Mouse (Mus musculus) G1E (cell line): ENCODE results near the gene Mdk.

Experiments
- CTCF ChIP-seq: IDR thresholded peaks from 2 replicates; pipeline ENCODE4 v1.5.1; 2012; ENCODE audit warnings: low read depth, low read length, inconsistent platforms, mixed read lengths
- GATA1 ChIP-seq: IDR thresholded peaks from 2 replicates; pipeline ENCODE4 v1.6.1; 2012; ENCODE audit warnings: borderline replicate concordance, low read length, inconsistent platforms, mixed read lengths
- GATA2 ChIP-seq: IDR thresholded peaks from 2 replicates; pipeline ENCODE4 v1.6.1; 2012; ENCODE audit warnings: low read depth, low read length, inconsistent platforms, borderline replicate concordance
- POLR2AphosphoS5 ChIP-seq: IDR thresholded peaks from 2 replicates; pipeline ENCODE4 v1.6.1; 2012; ENCODE audit warnings: low read depth, low read length, inconsistent platforms; ENCODE audit not compliant: insufficient replicate concordance
- TAL1 ChIP-seq: conservative IDR thresholded peaks from 2 replicates; pipeline ENCODE4 v1.6.1; 2012; ENCODE audit warnings: low read depth, low read length, inconsistent platforms, mixed read lengths

DNA sequence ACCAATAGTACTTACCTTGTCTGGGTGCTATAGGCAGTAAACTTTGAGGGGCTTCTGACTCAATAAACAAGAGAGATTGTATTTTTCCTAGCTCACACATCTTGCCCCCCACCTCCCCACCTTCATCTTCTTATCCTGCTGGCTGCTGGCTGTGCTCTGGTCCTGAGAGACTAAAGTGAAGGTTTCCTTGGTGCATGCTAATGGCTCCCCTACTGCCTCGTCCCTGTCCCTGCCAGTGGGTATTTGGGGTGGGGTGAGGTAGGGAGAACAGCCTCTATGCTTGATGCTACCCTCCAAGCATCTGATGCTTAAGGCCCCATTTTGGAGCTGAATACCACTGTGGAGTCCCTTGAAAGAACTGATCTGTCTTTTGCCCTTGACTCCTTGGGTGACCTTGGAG lies 7.4 kb downstream of the Mdk start:
- no peak for TF ChIP-seq CTCF
- TF ChIP-seq GATA1: no peak
- TF ChIP-seq TAL1: no peak
- TF ChIP-seq POLR2AphosphoS5: no peak
- no peak for TF ChIP-seq GATA2
